14 mouse cellular contexts compared by ENCODE assay signal in genomic region chr19:43880420-43880819, GRCm38 (mm10). TPM values are rescaled to one million over a fixed set of nuclear protein-coding genes. Genes with fewer than 3 reads are reported as not detected.
DNase-seq lines count a peak whose midpoint lies in the region; ATAC-seq and TF ChIP-seq lines count a peak whose summit lies in the region.
"Had no signal": no experiment of that assay in that cellular context is flagged by ENCODE, and none has a peak within 500 bp of the region (broad histone marks: within the 10 kb centered on the region; RNA-seq: fewer than 3 reads in every experiment).

No protein-coding gene starts in this region.

- no peak for TF ChIP-seq EP300 in stomach, postnatal 0 days (optimal IDR thresholded peaks at IDR 0.05)

- H3K9ac ChIP-seq in hindbrain, embryonic 12.5 days = no peak overlapping the region
- no peak overlapping the region for H3K9ac ChIP-seq in hindbrain, embryonic 16.5 days (ENCODE audit: low read depth, low read length)
- no peak overlapping the region for H3K9ac ChIP-seq in intestine, embryonic 14.5 days (ENCODE audit: low read length)
- no peak overlapping the region for H3K9ac ChIP-seq in stomach, postnatal 0 days (ENCODE audit: low read length)
- H3K9ac ChIP-seq: liver, embryonic 14.5 days had no signal

- TF ChIP-seq CTCF in stomach, postnatal 0 days (IDR thresholded peaks at IDR 0.05; ENCODE audit: low read depth) = no peak

- no peaks in the 10 kb centered on the region for H3K36me3 ChIP-seq in hindbrain, embryonic 12.5 days
- H3K36me3 ChIP-seq in hindbrain, embryonic 16.5 days (ENCODE audit: control insufficient read depth, insufficient read depth, low read length) = no peaks in the 10 kb centered on the region
- no peaks in the 10 kb centered on the region for H3K36me3 ChIP-seq in intestine, embryonic 14.5 days (ENCODE audit: control insufficient read depth, insufficient read depth, low read length)
- no peaks in the 10 kb centered on the region for H3K36me3 ChIP-seq in stomach, postnatal 0 days (ENCODE audit: control insufficient read depth, insufficient read depth, low read length)

- no peaks in the 10 kb centered on the region for H3K9me3 ChIP-seq in hindbrain, embryonic 12.5 days (replicated peaks)
- H3K9me3 ChIP-seq in hindbrain, embryonic 16.5 days (ENCODE audit: control insufficient read depth, low read length) = no peaks in the 10 kb centered on the region
- H3K9me3 ChIP-seq in intestine, embryonic 14.5 days (ENCODE audit: control insufficient read depth, low read length) = peaks cover 3% of the 10 kb centered on the region
- H3K9me3 ChIP-seq in stomach, postnatal 0 days (ENCODE audit: control insufficient read depth, low read length) = no peaks in the 10 kb centered on the region

- DNase-seq in testis, postnatal 10 days (ENCODE audit: low spot score) = peak; percentile 39
- DNase-seq in testis, postnatal 14 days (ENCODE audit: low spot score) = no peak
- no peak for DNase-seq in intestine, embryonic 14.5 days (ENCODE audit: low spot score)
- no peak for DNase-seq in stomach, postnatal 0 days (ENCODE audit: low spot score)
- DNase-seq in right cerebral cortex, postnatal 10 days (ENCODE audit: low spot score in 2 of 2) = no peak
- DNase-seq in layer of hippocampus, adult 8-10 months (ENCODE audit: low spot score in 2 of 2) = no peak
- DNase-seq: heart, postnatal 4 days; kidney, adult 8-10 months; layer of hippocampus, adult 9-11 months; thymus, postnatal 25 days had no signal

- no peak overlapping the region for H3K27ac ChIP-seq in hindbrain, embryonic 12.5 days
- H3K27ac ChIP-seq in hindbrain, embryonic 16.5 days (ENCODE audit: low read depth, low read length) = no peak overlapping the region
- 0 out of 2 replicates have a peak overlapping the region, but pooled peaks have one; percentile 11 for H3K27ac ChIP-seq in intestine, embryonic 14.5 days (ENCODE audit: low read depth)
- H3K27ac ChIP-seq in stomach, postnatal 0 days (replicated peaks) = 0 out of 2 replicates have a peak overlapping the region, but pooled peaks have one; percentile 53
- H3K27ac ChIP-seq: liver, embryonic 14.5 days had no signal

- 13% methylated on average over 3 of the region's 3 CpGs for WGBS in hindbrain, embryonic 12.5 days
- WGBS in hindbrain, embryonic 16.5 days = 15% methylated on average over 3 of the region's 3 CpGs
- WGBS in intestine, embryonic 14.5 days = 22% methylated on average over 3 of the region's 3 CpGs
- WGBS in stomach, postnatal 0 days = 12% methylated on average over 3 of the region's 3 CpGs

- 0 out of 2 replicates have a peak overlapping the region, but pooled peaks have one; percentile 77 for H3K4me2 ChIP-seq in hindbrain, embryonic 12.5 days (replicated peaks)
- H3K4me2 ChIP-seq in hindbrain, embryonic 16.5 days (ENCODE audit: low read length) = no peak overlapping the region
- peak overlapping the region; percentile 67; the same call in 1 of the 2 replicates for H3K4me2 ChIP-seq in intestine, embryonic 14.5 days (ENCODE audit: low read length)
- peak overlapping the region; percentile 75; the same call in 1 of the 2 replicates for H3K4me2 ChIP-seq in stomach, postnatal 0 days (replicated peaks; ENCODE audit: low read depth)

- peaks cover 39% of the 10 kb centered on the region for H3K4me1 ChIP-seq in hindbrain, embryonic 12.5 days
- H3K4me1 ChIP-seq in hindbrain, embryonic 16.5 days (ENCODE audit: control insufficient read depth, insufficient read depth, low read depth, low read length) = peaks cover 19% of the 10 kb centered on the region
- peaks cover 67% of the 10 kb centered on the region for H3K4me1 ChIP-seq in intestine, embryonic 14.5 days (replicated peaks; ENCODE audit: control insufficient read depth, insufficient read depth, low read length)
- 0 out of 2 replicates have a peak, but pooled peaks cover 4% of the 10 kb centered on the region for H3K4me1 ChIP-seq in stomach, postnatal 0 days (replicated peaks; ENCODE audit: control insufficient read depth, insufficient read depth)

- ATAC-seq in hindbrain, embryonic 12.5 days (ENCODE audit: low FRiP score) = no peak
- ATAC-seq in hindbrain, embryonic 16.5 days = no peak
- no peak for ATAC-seq in intestine, embryonic 14.5 days (replicated peaks; ENCODE audit: low FRiP score, low TSS enrichment, low read depth)
- ATAC-seq in stomach, postnatal 0 days (ENCODE audit: low FRiP score, low TSS enrichment) = no peak

- H3K4me3 ChIP-seq in hindbrain, embryonic 12.5 days = no peak overlapping the region
- H3K4me3 ChIP-seq in hindbrain, embryonic 16.5 days (ENCODE audit: low read length) = no peak overlapping the region
- H3K4me3 ChIP-seq in intestine, embryonic 14.5 days (ENCODE audit: low read depth, low read length) = no peak overlapping the region
- H3K4me3 ChIP-seq in stomach, postnatal 0 days (ENCODE audit: low read depth, low read length) = no peak overlapping the region

- no peaks in the 10 kb centered on the region for H3K27me3 ChIP-seq in hindbrain, embryonic 12.5 days
- H3K27me3 ChIP-seq in hindbrain, embryonic 16.5 days (replicated peaks; ENCODE audit: control insufficient read depth, insufficient read depth, low read length) = no peaks in the 10 kb centered on the region
- no peaks in the 10 kb centered on the region for H3K27me3 ChIP-seq in intestine, embryonic 14.5 days (replicated peaks; ENCODE audit: control insufficient read depth, insufficient read depth, low read length)
- no peaks in the 10 kb centered on the region for H3K27me3 ChIP-seq in stomach, postnatal 0 days (ENCODE audit: control insufficient read depth, insufficient read depth, low read length)
- H3K27me3 ChIP-seq: Patski had no signal

RNA-seq across cellular contexts. Expression of gene Dnmbp, which starts 59.6 kb away (rescaled TPM):
- polyA plus RNA-seq in hindbrain, embryonic 12.5 days (2016; fragmentation: Nextera tagmentation; extraction: Ambion mirVana) = 14.5 and 16.9 TPM in 2 replicates
- polyA plus RNA-seq in hindbrain, embryonic 16.5 days (2015; fragmentation: Nextera tagmentation; extraction: Ambion mirVana) = 8.1 and 8.9 TPM in 2 replicates
- polyA plus RNA-seq in intestine, embryonic 14.5 days (2014; fragmentation: Nextera tagmentation; extraction: Ambion mirVana) = 37.5 and 37.7 TPM in 2 replicates
- polyA plus RNA-seq in stomach, postnatal 0 days (2015; fragmentation: Nextera tagmentation; extraction: Ambion mirVana) = 14.2 and 14.6 TPM in 2 replicates
- total RNA-seq in layer of hippocampus, adult 8-10 months (2022) = 10 to 100 TPM; 10.8 to 13.3 (median 11.7) TPM

Comparison
In these comparisons a context has a peak if more than half of its experiments do, and no peak if none do; other contexts are left out.
1. H3K27ac ChIP-seq: peak in intestine, embryonic 14.5 days (single experiment) and stomach, postnatal 0 days (single experiment); none in hindbrain, embryonic 12.5 days (single experiment) and hindbrain, embryonic 16.5 days (single experiment).